Mouse (Mus musculus) spleen, postnatal 4 days (tissue): ENCODE results near the gene Hmg20b.

Experiments used
- DNase-seq, 2 experiments: peaks; one replicate each; pipeline ENCODE4 v3.0.0; 2022; ENCODE audit warnings: low spot score in 2 of 2

The Hmg20b gene

GRCm38 (mm10) chr10:81326858-81327257 lies 23.4 kb downstream of the Hmg20b start:
- DNase-seq = no peak

- no peak for DNase-seq
Measured at GRCm38 (mm10) chr10:81325781-81326180, 24.5 kb downstream of the Hmg20b start.

- no peak for DNase-seq
Measured at GRCm38 (mm10) chr10:81325176-81325575, 25.1 kb downstream of the Hmg20b start.

GRCm38 (mm10) chr10:81323791-81324530 lies 26.3 kb downstream of the Hmg20b start:
- no peak for DNase-seq

- no peak for DNase-seq
Measured at GRCm38 (mm10) chr10:81323141-81323775, 27.0 kb downstream of the Hmg20b start.

GRCm38 (mm10) chr10:81322444-81322843 lies 27.8 kb downstream of the Hmg20b start:
- no peak for DNase-seq

- no peak for DNase-seq
Measured at GRCm38 (mm10) chr10:81321436-81321835, 28.8 kb downstream of the Hmg20b start.

GRCm38 (mm10) chr10:81320550-81321347 lies 29.5 kb downstream of the Hmg20b start, which contains the start of gene Cactin:
Cactin (plus strand) TSS chr10:81321103.
- DNase-seq = peak; percentile 98 to 99

GRCm38 (mm10) chr10:81319741-81320549 lies 30.3 kb downstream of the Hmg20b start:
- peak in 1 of 2 experiments; percentile 94 for DNase-seq

- DNase-seq = no peak
Measured at GRCm38 (mm10) chr10:81319330-81319699, 31.0 kb downstream of the Hmg20b start.

GRCm38 (mm10) chr10:81318589-81319329 lies 31.5 kb downstream of the Hmg20b start:
- DNase-seq = no peak

GRCm38 (mm10) chr10:81317273-81317672 lies 33.0 kb downstream of the Hmg20b start:
- DNase-seq = no peak

- DNase-seq = no peak
Measured at GRCm38 (mm10) chr10:81316338-81317060, 33.8 kb downstream of the Hmg20b start.

- DNase-seq = no peak
Measured at GRCm38 (mm10) chr10:81315587-81315986, 34.7 kb downstream of the Hmg20b start.

- no peak for DNase-seq
Measured at GRCm38 (mm10) chr10:81314201-81314600, 36.1 kb downstream of the Hmg20b start.

- DNase-seq = no peak
Measured at GRCm38 (mm10) chr10:81313581-81313980, 36.7 kb downstream of the Hmg20b start.

- DNase-seq = no peak
Measured at GRCm38 (mm10) chr10:81309571-81309970, 40.7 kb downstream of the Hmg20b start.

GRCm38 (mm10) chr10:81306837-81307682 lies 43.2 kb downstream of the Hmg20b start:
- DNase-seq = no peak

- no peak for DNase-seq
Measured at GRCm38 (mm10) chr10:81306173-81306668, 44.1 kb downstream of the Hmg20b start.
